Mouse (Mus musculus): ENCODE measurements around the gene Adi1. TPM values are rescaled to one million over a fixed set of nuclear protein-coding genes. Genes with fewer than 3 reads are reported as not detected.

Gene Adi1
- total and polyA plus RNA-seq, 2 experiments from 2014 or later = 6.4 to 23.4 TPM

DNA sequence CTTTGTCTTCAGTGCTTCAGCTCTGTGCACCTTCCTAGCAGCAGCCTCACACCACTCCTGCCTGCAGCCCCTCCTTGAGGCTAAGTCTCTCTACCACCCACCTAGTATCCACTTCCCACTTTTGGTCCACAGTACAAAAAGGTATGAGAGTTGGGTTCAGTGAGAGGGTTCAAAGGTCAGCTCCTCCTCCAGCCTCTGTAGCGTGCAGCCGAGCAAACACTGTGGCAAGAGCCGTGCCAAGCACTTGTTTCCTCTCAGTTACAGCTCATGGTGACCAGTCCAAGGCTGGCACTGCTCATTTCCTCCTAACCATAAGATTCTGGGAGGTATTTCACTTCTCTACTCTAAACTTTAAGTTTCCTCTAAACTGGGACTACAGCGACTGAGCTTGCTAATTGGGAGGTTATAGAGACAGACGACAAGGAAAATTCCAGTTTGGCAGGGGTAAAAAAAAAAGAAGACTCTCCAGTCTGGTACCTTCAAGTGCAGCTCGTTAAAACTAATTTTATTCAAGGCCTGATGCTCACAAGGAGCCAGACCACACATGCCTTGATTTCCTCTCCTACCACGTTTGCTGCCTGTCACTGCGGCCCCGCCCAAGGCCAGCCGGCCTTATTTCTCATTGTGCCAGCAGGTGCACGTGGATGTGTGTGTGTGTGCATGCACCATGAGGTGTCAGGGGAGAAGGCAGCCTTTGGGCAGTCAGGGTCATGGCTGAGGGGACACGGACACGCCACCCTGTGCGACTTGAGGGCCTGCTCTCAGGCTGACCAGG is 23.0 kb downstream of the Adi1 start:
- Histone ChIP-seq H3K4me2 (ENCODE audit: low read depth, low read length, poor library complexity, severe bottlenecking) (no peak overlapping the region), H3K27ac (ENCODE audit: low read depth, low read length) (no peak overlapping the region), H3K27me3 (ENCODE audit: insufficient read depth, low read length) (no peaks in the 10 kb centered on the region), H3K9me3 (ENCODE audit: low read length) (no peaks in the 10 kb centered on the region), H3K9ac (replicated peaks; ENCODE audit: low read length, poor library complexity, severe bottlenecking) (no peak overlapping the region), H3K36me3 (ENCODE audit: insufficient read depth, low read length) (peaks cover 16% of the 10 kb centered on the region; the same call in 1 of the 2 replicates), H3K4me3 (ENCODE audit: low read depth, low read length) (no peak overlapping the region), H3K4me1 (ENCODE audit: insufficient read depth, low read length) (peaks cover 7% of the 10 kb centered on the region; the same call in 1 of the 2 replicates)
- no peak for ATAC-seq (ENCODE audit: low FRiP score)
- no peak for DNase-seq (ENCODE audit: low spot score)
- no peak for TF ChIP-seq CTCF (IDR thresholded peaks at IDR 0.05)
- WGBS = 69% methylated on average over 14 of the region's 14 CpGs

GRCm38 (mm10) chr12:28699086-28699485 is 24.1 kb downstream of the Adi1 start:
- H3K9ac ChIP-seq (replicated peaks; ENCODE audit: low read length, poor library complexity, severe bottlenecking) = no peak overlapping the region

GRCm38 (mm10) chr12:28699656-28700055 is 24.6 kb downstream of the Adi1 start:
- Histone ChIP-seq H3K27ac (ENCODE audit: low read depth, low read length) (peak overlapping the region; percentile 86), H3K36me3 (ENCODE audit: insufficient read depth, low read length) (peaks cover 13% of the 10 kb centered on the region; the same call in 1 of the 2 replicates), H3K9ac (replicated peaks; ENCODE audit: low read length, poor library complexity, severe bottlenecking) (no peak overlapping the region), H3K4me2 (ENCODE audit: low read depth, low read length, poor library complexity, severe bottlenecking) (no peak overlapping the region), H3K4me1 (ENCODE audit: insufficient read depth, low read length) (peaks cover 9% of the 10 kb centered on the region), H3K9me3 (ENCODE audit: low read length) (no peaks in the 10 kb centered on the region), H3K27me3 (ENCODE audit: insufficient read depth, low read length) (no peaks in the 10 kb centered on the region), H3K4me3 (ENCODE audit: low read depth, low read length) (no peak overlapping the region)
- DNase-seq (ENCODE audit: low spot score) = peak; percentile 88
- peak; percentile 99 for TF ChIP-seq CTCF (IDR thresholded peaks at IDR 0.05)
- peak; percentile 67 for ATAC-seq (ENCODE audit: low FRiP score)
- 5% methylated on average over 6 of the region's 6 CpGs for WGBS

More at GRCm38 (mm10) chr12:28699086-28699485, 24.1 kb downstream of the Adi1 start:
- 67% methylated on average over 5 of the region's 5 CpGs for WGBS
- H3K36me3 ChIP-seq (ENCODE audit: insufficient read depth, low read length) = peaks cover 14% of the 10 kb centered on the region; the same call in 1 of the 2 replicates
- no peak for TF ChIP-seq CTCF (IDR thresholded peaks at IDR 0.05)
- no peaks in the 10 kb centered on the region for H3K9me3 ChIP-seq (ENCODE audit: low read length)
- ATAC-seq (ENCODE audit: low FRiP score) (no peak), DNase-seq (ENCODE audit: low spot score) (no peak)
- H3K27ac ChIP-seq (ENCODE audit: low read depth, low read length) = peak overlapping the region; percentile 62
- H3K4me1 ChIP-seq (ENCODE audit: insufficient read depth, low read length) = peaks cover 7% of the 10 kb centered on the region; the same call in 1 of the 2 replicates
- no peak overlapping the region for H3K4me2 ChIP-seq (ENCODE audit: low read depth, low read length, poor library complexity, severe bottlenecking)
- H3K4me3 ChIP-seq (ENCODE audit: low read depth, low read length) = no peak overlapping the region
- H3K27me3 ChIP-seq (ENCODE audit: insufficient read depth, low read length) = no peaks in the 10 kb centered on the region

DNA sequence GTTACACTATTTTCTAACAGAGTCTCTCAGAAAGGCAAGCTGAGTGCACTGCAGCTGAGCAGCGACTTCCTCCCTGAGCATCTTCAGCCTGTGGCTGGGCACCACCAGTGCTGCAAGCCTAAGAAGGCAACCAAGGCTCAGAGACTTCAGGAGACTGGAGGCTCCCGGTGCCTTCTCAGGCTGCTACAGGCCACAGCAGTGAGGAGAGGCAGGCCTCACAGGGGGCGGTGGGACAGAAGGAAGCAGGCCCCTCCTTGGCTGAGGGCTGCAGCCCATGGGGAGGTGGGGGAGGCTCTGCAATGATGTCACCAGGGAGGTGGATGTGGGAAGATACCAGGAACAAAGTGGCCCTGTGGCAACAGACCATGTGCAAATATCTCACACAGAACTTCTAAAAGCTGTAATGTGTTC is 25.1 kb downstream of the Adi1 start:
- Histone ChIP-seq H3K9ac (replicated peaks; ENCODE audit: low read length, poor library complexity, severe bottlenecking) (no peak overlapping the region), H3K36me3 (ENCODE audit: insufficient read depth, low read length) (peaks cover 10% of the 10 kb centered on the region; the same call in 1 of the 2 replicates), H3K4me1 (ENCODE audit: insufficient read depth, low read length) (peaks cover 13% of the 10 kb centered on the region), H3K4me3 (ENCODE audit: low read depth, low read length) (no peak overlapping the region), H3K9me3 (ENCODE audit: low read length) (no peaks in the 10 kb centered on the region), H3K27me3 (ENCODE audit: insufficient read depth, low read length) (no peaks in the 10 kb centered on the region), H3K4me2 (ENCODE audit: low read depth, low read length, poor library complexity, severe bottlenecking) (no peak overlapping the region), H3K27ac (ENCODE audit: low read depth, low read length) (peak overlapping the region; percentile 86)
- 0 out of 2 replicates have a peak, but pooled peaks have one; percentile 5 for ATAC-seq (ENCODE audit: low FRiP score)
- WGBS = 30% methylated on average over 3 of the region's 3 CpGs
- DNase-seq (ENCODE audit: low spot score) = peak; percentile 21
- no peak for TF ChIP-seq CTCF (IDR thresholded peaks at IDR 0.05)

DNA sequence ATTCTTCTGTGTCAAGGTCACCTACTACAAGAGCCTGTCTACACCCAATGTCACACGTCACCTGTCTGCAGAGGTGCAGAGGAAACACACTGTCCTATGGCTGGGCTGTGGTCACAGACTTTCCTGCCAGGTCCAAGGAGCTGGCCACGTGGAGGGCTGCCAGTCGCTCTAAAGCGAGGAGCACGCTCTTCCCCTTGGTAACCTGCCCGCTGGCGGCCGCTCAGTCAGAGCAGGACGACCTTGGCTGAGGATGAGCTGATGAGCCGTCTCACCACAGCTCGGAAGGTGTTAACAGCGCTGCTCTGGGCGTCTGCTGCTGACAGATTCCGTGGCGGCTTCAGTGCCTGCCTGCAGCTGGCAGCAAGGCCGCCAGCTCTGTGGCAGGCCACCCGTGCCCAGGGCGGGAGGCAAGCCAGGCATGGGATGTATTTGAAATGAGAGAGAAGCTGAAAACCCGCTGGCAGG is 25.6 kb downstream of the Adi1 start:
- DNase-seq (ENCODE audit: low spot score) (peak; percentile 85), ATAC-seq (ENCODE audit: low FRiP score) (peak; percentile 28; the same call in 1 of the 2 replicates)
- Histone ChIP-seq H3K27ac (ENCODE audit: low read depth, low read length) (peak overlapping the region; percentile 86), H3K9me3 (ENCODE audit: low read length) (no peaks in the 10 kb centered on the region), H3K4me2 (ENCODE audit: low read depth, low read length, poor library complexity, severe bottlenecking) (no peak overlapping the region), H3K36me3 (ENCODE audit: insufficient read depth, low read length) (peaks cover 9% of the 10 kb centered on the region; the same call in 1 of the 2 replicates), H3K27me3 (ENCODE audit: insufficient read depth, low read length) (no peaks in the 10 kb centered on the region), H3K4me3 (ENCODE audit: low read depth, low read length) (no peak overlapping the region), H3K9ac (replicated peaks; ENCODE audit: low read length, poor library complexity, severe bottlenecking) (no peak overlapping the region), H3K4me1 (ENCODE audit: insufficient read depth, low read length) (peaks cover 15% of the 10 kb centered on the region)
- 63% methylated on average over 19 of the region's 19 CpGs for WGBS
- TF ChIP-seq CTCF (IDR thresholded peaks at IDR 0.05) = no peak

DNA sequence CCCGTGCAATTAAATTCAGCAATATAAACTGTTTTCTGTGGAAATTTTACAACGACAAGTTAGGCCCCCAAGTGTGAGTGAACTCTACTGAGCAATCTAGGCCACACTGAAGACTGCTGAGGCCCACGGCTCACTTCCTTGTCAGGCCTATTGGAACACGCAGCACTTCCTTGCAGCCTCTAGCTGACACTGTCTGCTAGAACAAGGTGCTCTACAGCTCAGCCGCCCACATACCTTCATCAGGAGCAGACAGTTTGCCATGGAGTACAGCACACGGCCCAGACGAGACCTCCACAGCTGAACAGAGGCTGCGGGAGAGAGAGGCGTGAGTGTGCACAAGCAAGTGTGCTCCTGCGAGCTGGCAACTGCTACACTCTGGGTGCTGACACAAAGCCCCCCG is 26.3 kb downstream of the Adi1 start:
- whole genome bisulfite sequencing = 80% methylated on average over 11 of the region's 11 CpGs

More for the DNA sequence above, 26.3 kb downstream of the Adi1 start:
- DNase-seq (ENCODE audit: low spot score) (peak; percentile 22), ATAC-seq (ENCODE audit: low FRiP score) (no peak)
- no peak overlapping the region for H3K4me2 ChIP-seq (ENCODE audit: low read depth, low read length, poor library complexity, severe bottlenecking)
- H3K36me3 ChIP-seq (ENCODE audit: insufficient read depth, low read length) = 0 out of 2 replicates have a peak, but pooled peaks cover 7% of the 10 kb centered on the region
- H3K27me3 ChIP-seq (ENCODE audit: insufficient read depth, low read length) = no peaks in the 10 kb centered on the region
- no peak overlapping the region for H3K4me3 ChIP-seq (ENCODE audit: low read depth, low read length)
- no peak overlapping the region for H3K9ac ChIP-seq (replicated peaks; ENCODE audit: low read length, poor library complexity, severe bottlenecking)
- peak overlapping the region; percentile 86; the same call in 1 of the 2 replicates for H3K27ac ChIP-seq (ENCODE audit: low read depth, low read length)
- peaks cover 15% of the 10 kb centered on the region for H3K4me1 ChIP-seq (ENCODE audit: insufficient read depth, low read length)
- TF ChIP-seq CTCF (IDR thresholded peaks at IDR 0.05) = no peak; the same call in 1 of the 2 replicates
- no peaks in the 10 kb centered on the region for H3K9me3 ChIP-seq (ENCODE audit: low read length)

Measured in midbrain, postnatal 0 days (tissue).